Mouse (Mus musculus) liver, postnatal 0 days (tissue): ENCODE measurements around the gene Plcg1.

Experiments used
- CTCF ChIP-seq: sonication (generic); IDR thresholded peaks from 2 replicates; pipeline ENCODE4 v1.5.1; 2016; ENCODE audit warnings: antibody characterized with exemption, low read depth
- EP300 ChIP-seq: IDR thresholded peaks from 2 replicates; pipeline ENCODE4 v1.6.1; 2016; ENCODE audit warnings: antibody characterized with exemption, low read depth, mild to moderate bottlenecking

DNA sequence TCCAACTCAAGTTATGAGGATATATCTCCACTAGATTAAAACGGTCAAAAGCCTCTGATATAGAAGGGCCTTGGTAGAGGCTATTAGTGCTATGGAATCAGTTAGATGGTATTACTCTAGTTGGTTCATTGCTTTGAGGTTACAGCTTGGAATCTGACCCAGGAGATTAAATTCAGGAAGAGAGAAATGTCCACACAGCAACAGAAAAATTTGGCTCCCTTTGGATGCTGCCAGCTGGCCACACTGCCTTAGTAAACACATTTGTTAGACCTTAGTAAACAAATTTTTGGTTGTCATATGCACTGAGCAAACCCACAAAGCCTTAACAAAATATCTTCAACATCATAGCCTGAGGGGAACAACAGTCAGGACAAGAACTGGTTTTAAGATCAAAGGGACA lies 79.7 kb downstream of the Plcg1 start:
- TF ChIP-seq EP300 (no peak), CTCF (no peak)
